Mouse (Mus musculus) MEL (cell line): ENCODE data around the gene Apobec3. TPM values are rescaled to one million over a fixed set of nuclear protein-coding genes. Genes with fewer than 3 reads are reported as not detected.

ENCODE experiments used
- DNase-seq: peaks from one replicate; pipeline ENCODE4 v3.0.0; 2011; ENCODE audit warnings: low read depth, low spot score
- H3K27ac ChIP-seq: 2 replicates; pipeline ENCODE4 v1.5.1; 2012; ENCODE audit warnings: low read depth, mild to moderate bottlenecking, control low read depth, low read length, moderate library complexity; ENCODE audit not compliant: control insufficient read depth
- H3K27me3 ChIP-seq, 2 experiments: fragments of 150-350 bp in 1 of 2; sonication (generic) in 1 of 2; 2 replicates each; pipeline ENCODE4 v1.6.1; 2012; ENCODE audit warnings: low read length in 2 of 2, mild to moderate bottlenecking in 2 of 2, improper control_type of control experiment in 1 of 2, moderate library complexity in 1 of 2; ENCODE audit not compliant: insufficient read depth in 2 of 2, control insufficient read depth in 1 of 2
- H3K36me3 ChIP-seq, 2 experiments: 2 replicates each; pipeline ENCODE4 v1.6.1; 2012 to 2014; ENCODE audit warnings: low read length in 2 of 2, improper control_type of control experiment in 1 of 2, inconsistent platforms in 1 of 2, mild to moderate bottlenecking in 1 of 2; ENCODE audit not compliant: insufficient read depth in 2 of 2, control insufficient read depth in 1 of 2
- H3K4me1 ChIP-seq, 2 experiments: fragments of 150-350 bp in 1 of 2; sonication (generic) in 1 of 2; 2 replicates each; pipeline ENCODE4 v1.6.1; 2012; ENCODE audit warnings: low read length in 2 of 2, improper control_type of control experiment in 1 of 2, mild to moderate bottlenecking in 1 of 2; ENCODE audit not compliant: insufficient read depth in 2 of 2, control insufficient read depth in 1 of 2
- H3K4me3 ChIP-seq, 2 experiments: fragments of 150-350 bp in 1 of 2; sonication (generic) in 1 of 2; 2 replicates each; pipeline ENCODE4 v1.5.1; 2012; ENCODE audit warnings: low read depth in 2 of 2, low read length in 2 of 2, mild to moderate bottlenecking in 2 of 2, moderate library complexity in 2 of 2, control low read depth in 1 of 2, improper control_type of control experiment in 1 of 2; ENCODE audit not compliant: control insufficient read depth in 1 of 2, insufficient read depth in 1 of 2
- H3K79me2 ChIP-seq: 2 replicates; pipeline ENCODE4 v1.6.1; 2012; ENCODE audit warnings: mild to moderate bottlenecking, low read length, moderate library complexity; ENCODE audit not compliant: control insufficient read depth, poor library complexity, insufficient read depth
- H3K9ac ChIP-seq: 2 replicates; pipeline ENCODE4 v1.6.1; 2012; ENCODE audit warnings: low read depth, mild to moderate bottlenecking, control low read depth, low read length, moderate library complexity; ENCODE audit not compliant: control insufficient read depth, poor library complexity, severe bottlenecking
- H3K9me3 ChIP-seq: fragments of 150-350 bp; sonication (generic); replicated peaks from 2 replicates; pipeline ENCODE4 v1.6.1; 2012; ENCODE audit warnings: mild to moderate bottlenecking, low read length, improper control_type of control experiment, moderate library complexity; ENCODE audit not compliant: insufficient read depth
- BHLHE40 ChIP-seq: IDR thresholded peaks from 2 replicates; pipeline ENCODE4 v1.6.1; 2012; ENCODE audit warnings: low read depth, mild to moderate bottlenecking, inconsistent platforms, low read length, improper control_type of control experiment, borderline replicate concordance
- CHD1 ChIP-seq: IDR thresholded peaks from 2 replicates; pipeline ENCODE4 v1.6.1; 2012; ENCODE audit warnings: low read depth, mild to moderate bottlenecking, inconsistent platforms, low read length, improper control_type of control experiment
- CHD2 ChIP-seq: IDR thresholded peaks from 2 replicates; pipeline ENCODE4 v1.6.1; 2011; ENCODE audit warnings: low read length, improper control_type of control experiment
- CTCF ChIP-seq, 3 experiments: IDR thresholded peaks in 2 of 3; conservative IDR thresholded peaks in 1 of 3; 2 replicates each; pipeline ENCODE4 v1.5.1; 2011 to 2012; ENCODE audit warnings: low read length in 3 of 3, low read depth in 2 of 3, mild to moderate bottlenecking in 2 of 3, improper control_type of control experiment in 1 of 3, inconsistent platforms in 1 of 3, mixed read lengths in 1 of 3, moderate library complexity in 1 of 3; ENCODE audit not compliant: control insufficient read depth in 1 of 3, insufficient read depth in 1 of 3, poor library complexity in 1 of 3, severe bottlenecking in 1 of 3
- E2F4 ChIP-seq: IDR thresholded peaks from 2 replicates; pipeline ENCODE4 v1.6.1; 2011; ENCODE audit warnings: low read depth, low read length, improper control_type of control experiment, borderline replicate concordance
- ELF1 ChIP-seq: IDR thresholded peaks from 2 replicates; pipeline ENCODE4 v1.6.1; 2014; ENCODE audit warnings: low read depth, mild to moderate bottlenecking, inconsistent platforms, low read length, improper control_type of control experiment, moderate library complexity
- MXI1 ChIP-seq: IDR thresholded peaks from 2 replicates; pipeline ENCODE4 v1.6.1; 2011; ENCODE audit warnings: mild to moderate bottlenecking, low read depth, low read length, improper control_type of control experiment
- POLR2A ChIP-seq, 2 experiments: IDR thresholded peaks; 2 replicates each; pipeline ENCODE4 v1.6.1; 2011 to 2012; ENCODE audit warnings: low read length in 2 of 2, mild to moderate bottlenecking in 2 of 2, control low read depth in 1 of 2, improper control_type of control experiment in 1 of 2, low read depth in 1 of 2, moderate library complexity in 1 of 2; ENCODE audit not compliant: control insufficient read depth in 1 of 2, insufficient read depth in 1 of 2, poor library complexity in 1 of 2
- POLR2AphosphoS2 ChIP-seq: IDR thresholded peaks from 2 replicates; pipeline ENCODE4 v1.6.1; 2011; ENCODE audit warnings: low read length, improper control_type of control experiment
- RAD21 ChIP-seq: IDR thresholded peaks from 2 replicates; pipeline ENCODE4 v1.6.1; 2011; ENCODE audit warnings: mild to moderate bottlenecking, low read depth, low read length, improper control_type of control experiment
- SMC3 ChIP-seq: IDR thresholded peaks from 2 replicates; pipeline ENCODE4 v1.6.1; 2011; ENCODE audit warnings: low read depth, low read length, improper control_type of control experiment
- TAL1 ChIP-seq: IDR thresholded peaks from 2 replicates; pipeline ENCODE4 v1.6.1; 2012; ENCODE audit warnings: mild to moderate bottlenecking, inconsistent platforms, low read length, moderate library complexity, mixed read lengths
- TBP ChIP-seq: IDR thresholded peaks from 2 replicates; pipeline ENCODE4 v1.8.0; 2011; ENCODE audit warnings: low read depth, low read length, improper control_type of control experiment
- UBTF ChIP-seq: IDR thresholded peaks from 2 replicates; pipeline ENCODE4 v1.6.1; 2012; ENCODE audit warnings: low read depth, mild to moderate bottlenecking, inconsistent platforms, low read length, improper control_type of control experiment, moderate library complexity, borderline replicate concordance; ENCODE audit not compliant: insufficient read depth
- ZC3H11A ChIP-seq: IDR thresholded peaks from 2 replicates; pipeline ENCODE4 v1.6.1; 2012; ENCODE audit warnings: low read depth, mild to moderate bottlenecking, inconsistent platforms, low read length, improper control_type of control experiment
- ZKSCAN1 ChIP-seq: IDR thresholded peaks from 2 replicates; pipeline ENCODE4 v1.6.1; 2012; ENCODE audit warnings: low read depth, mild to moderate bottlenecking, inconsistent platforms, low read length, improper control_type of control experiment, moderate library complexity
- polyA plus RNA-seq, 2 experiments: library from polyadenylated mRNA; stranded (reverse) in 1 of 2; unstranded in 1 of 2; fragments of >175 nt in 1 of 2; fragments of >200 nt in 1 of 2; gene quantifications; 2 replicates each; pipeline versions ENCODE4 v1.2.1 to v1.2.4; 2012; ENCODE audit warnings: low replicate concordance in 2 of 2, low read depth in 1 of 2; ENCODE audit not compliant: insufficient read length in 2 of 2, insufficient read depth in 1 of 2, missing spikeins in 1 of 2
- total RNA-seq: library from RNA; depleted of rRNA; stranded (reverse); fragments of 300-350 nt; gene quantifications from 2 replicates; pipeline ENCODE4 v1.2.3, GENCODE M21; 2012

The Apobec3 gene
- total and polyA plus RNA-seq, 3 experiments = 22.2 to 38.6 TPM; not detected in 1

GRCm38 (mm10) chr15:79950250-79951025 lies 59.0 kb downstream of the Apobec3 start:
- Histone ChIP-seq H3K9me3 (no peaks in the 10 kb centered on the region), H3K36me3 (no peaks in the 10 kb centered on the region), H3K79me2 (no peaks in the 10 kb centered on the region), H3K4me1 (no peaks in the 10 kb centered on the region), H3K4me3 (peak overlapping the region in 1 of 2 experiments; percentile 36; a peak in 2 of 4 replicates), H3K9ac (peak overlapping the region; percentile 43), H3K27me3 (no peaks in the 10 kb centered on the region), H3K27ac (no peak overlapping the region)
- peak; percentile 64 for DNase-seq
- TF ChIP-seq ZC3H11A (peak; percentile 54; the same call in 1 of the 2 replicates), CHD1 (no peak), MXI1 (0 out of 2 replicates have a peak, but pooled peaks have one; percentile 24), SMC3 (peak; percentile 76), CHD2 (no peak), UBTF (no peak), CTCF (IDR thresholded peaks at IDR 0.05 in 2 of 3, conservative IDR thresholded peaks at IDR 0.05 in 1 of 3; ENCODE audit: control insufficient read depth in 1 of 3, insufficient read depth in 1 of 3, low read depth in 2 of 3, low read length in 3 of 3, poor library complexity in 1 of 3, severe bottlenecking in 1 of 3) (peak; percentile 39 to 75 (median 71); a peak in 5 of 6 replicates), E2F4 (no peak), ELF1 (0 out of 2 replicates have a peak, but pooled peaks have one; percentile 21), RAD21 (peak; percentile 51)

- H3K4me3 ChIP-seq = no peak overlapping the region
- H3K9ac ChIP-seq = no peak overlapping the region
- TF ChIP-seq TAL1 (no peak), TBP (no peak), POLR2A (IDR thresholded peaks at IDR 0.05; ENCODE audit: control insufficient read depth in 1 of 2, insufficient read depth in 1 of 2, low read depth in 1 of 2, low read length in 2 of 2, poor library complexity in 1 of 2) (no peak), ZKSCAN1 (no peak), BHLHE40 (no peak), POLR2AphosphoS2 (no peak), CHD2 (no peak)
- no peaks in the 10 kb centered on the region for H3K79me2 ChIP-seq
- DNase-seq = no peak
- no peaks in the 10 kb centered on the region for H3K4me1 ChIP-seq
- no peak overlapping the region for H3K27ac ChIP-seq
- H3K27me3 ChIP-seq = no peaks in the 10 kb centered on the region
- no peaks in the 10 kb centered on the region for H3K36me3 ChIP-seq
- H3K9me3 ChIP-seq = no peaks in the 10 kb centered on the region
These were observed 59.8 kb downstream of the Apobec3 start for GRCm38 (mm10) chr15:79951226-79951625.
